Mouse (Mus musculus): ENCODE results near the gene Tlr3. TPM values are rescaled to one million over a fixed set of nuclear protein-coding genes. Genes with fewer than 3 reads are reported as not detected.
A peak's percentile ranks its signal among the peaks of the same experiment; 100 is the strongest.

Tlr3 gene
- 2.0 and 2.4 TPM in 2 replicates for polyA plus RNA-seq (2012; rRNA removed)

DNA sequence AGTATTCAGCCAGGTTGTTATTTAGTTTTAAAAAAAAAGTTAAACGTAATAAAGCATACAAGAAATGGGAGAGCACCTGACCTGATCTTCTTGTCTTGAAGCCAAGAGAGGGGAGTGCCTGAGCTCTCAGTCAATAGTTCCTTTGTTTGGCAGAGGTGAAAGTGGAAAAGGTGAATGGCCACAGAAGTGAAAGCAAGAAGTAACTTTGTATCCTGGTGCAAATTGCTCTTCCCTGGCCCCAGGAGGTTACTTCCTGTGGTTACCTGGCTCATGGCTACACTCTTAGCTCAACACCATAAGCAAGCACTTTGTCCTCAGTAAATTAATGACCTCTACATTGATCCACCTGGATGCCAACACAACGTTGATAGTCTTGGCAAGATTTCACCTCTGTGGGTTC lies at the start of gene Tlr3:
Gene Tlr3, minus strand, starts transcription at position 199 of the 400 bp plus-strand sequence.
- DNase-seq = no peak
- Histone ChIP-seq H3K4me1 (replicated peaks; ENCODE audit: control insufficient read depth, insufficient read depth, low read length) (peaks cover 2% of the 10 kb centered on the region; the same call in 1 of the 2 replicates), H3K36me3 (ENCODE audit: control insufficient read depth, insufficient read depth, low read length) (no peaks in the 10 kb centered on the region), H3K27ac (ENCODE audit: control insufficient read depth, insufficient read depth, low read length) (peak within 1 kb of the TSS; percentile 15; the same call in 1 of the 2 replicates), H3K4me3 (ENCODE audit: control insufficient read depth, insufficient read depth, low read length) (peak within 1 kb of the TSS; percentile 38), H3K27me3 (ENCODE audit: control insufficient read depth, insufficient read depth, low read length) (no peaks in the 10 kb centered on the region)
- WGBS = 67% methylated on average over 2 of the region's 2 CpGs
- TF ChIP-seq POLR2A (IDR thresholded peaks at IDR 0.05; ENCODE audit: control insufficient read depth, extremely low read depth, insufficient read depth, low read length, poor library complexity) (no peak), CTCF (IDR thresholded peaks at IDR 0.05; ENCODE audit: borderline replicate concordance, control insufficient read depth, extremely low read depth, insufficient read depth, low read length, poor library complexity) (no peak)

DNA sequence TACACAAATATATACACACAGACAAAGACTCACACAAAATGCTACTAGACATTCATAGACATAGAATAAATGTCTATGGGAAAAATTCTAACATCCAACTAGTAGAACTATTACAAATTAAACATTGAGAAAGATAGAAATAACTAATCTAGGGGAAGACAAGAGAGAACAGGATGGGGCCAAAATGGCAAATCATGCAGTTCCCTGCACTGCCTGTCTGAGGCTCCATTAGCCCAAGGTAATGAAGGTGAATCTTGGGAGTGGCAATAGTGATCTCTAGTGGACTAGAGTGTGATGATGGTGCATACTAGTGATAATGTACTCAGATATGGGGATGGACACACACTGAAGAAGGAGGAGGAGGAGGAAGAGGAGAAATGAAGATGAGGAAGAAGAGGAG lies 47.0 kb upstream of the Tlr3 start:
- no peaks in the 10 kb centered on the region for H3K27me3 ChIP-seq (ENCODE audit: control insufficient read depth, insufficient read depth, low read length)
- H3K4me3 ChIP-seq (ENCODE audit: control insufficient read depth, insufficient read depth, low read length) = no peak overlapping the region
- H3K27ac ChIP-seq (ENCODE audit: control insufficient read depth, insufficient read depth, low read length) = no peak overlapping the region
- no peaks in the 10 kb centered on the region for H3K4me1 ChIP-seq (replicated peaks; ENCODE audit: control insufficient read depth, insufficient read depth, low read length)
- TF ChIP-seq POLR2A (IDR thresholded peaks at IDR 0.05; ENCODE audit: control insufficient read depth, extremely low read depth, insufficient read depth, low read length, poor library complexity) (no peak), CTCF (IDR thresholded peaks at IDR 0.05; ENCODE audit: borderline replicate concordance, control insufficient read depth, extremely low read depth, insufficient read depth, low read length, poor library complexity) (no peak)
- no peaks in the 10 kb centered on the region for H3K36me3 ChIP-seq (ENCODE audit: control insufficient read depth, insufficient read depth, low read length)
- DNase-seq = no peak

DNA sequence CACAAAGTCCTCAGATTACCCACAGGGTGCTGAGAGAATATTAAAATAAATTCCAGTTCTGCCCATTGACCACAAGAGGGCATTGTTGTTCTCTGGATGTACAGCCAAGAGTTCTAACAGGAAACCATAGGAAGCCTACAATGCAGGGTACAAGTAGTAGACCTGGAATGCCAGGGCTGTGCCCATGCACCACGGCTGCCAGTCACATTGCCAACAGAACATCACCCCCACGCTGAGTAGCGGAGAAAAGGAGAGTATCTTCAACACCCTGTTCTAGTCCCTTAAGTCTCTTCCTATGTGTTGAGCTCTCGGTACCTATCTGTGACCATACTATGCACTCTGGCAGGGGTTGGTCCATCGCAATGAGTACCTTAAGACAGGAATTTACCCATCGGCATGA lies 43.5 kb upstream of the Tlr3 start:
- 66% methylated on average over 6 of the region's 6 CpGs for WGBS
- no peaks in the 10 kb centered on the region for H3K27me3 ChIP-seq (ENCODE audit: control insufficient read depth, insufficient read depth, low read length)
- no peak overlapping the region for H3K27ac ChIP-seq (ENCODE audit: control insufficient read depth, insufficient read depth, low read length)
- TF ChIP-seq POLR2A (IDR thresholded peaks at IDR 0.05; ENCODE audit: control insufficient read depth, extremely low read depth, insufficient read depth, low read length, poor library complexity) = no peak
- no peak for TF ChIP-seq CTCF (IDR thresholded peaks at IDR 0.05; ENCODE audit: borderline replicate concordance, control insufficient read depth, extremely low read depth, insufficient read depth, low read length, poor library complexity)
- H3K4me3 ChIP-seq (ENCODE audit: control insufficient read depth, insufficient read depth, low read length) = no peak overlapping the region
- no peaks in the 10 kb centered on the region for H3K36me3 ChIP-seq (ENCODE audit: control insufficient read depth, insufficient read depth, low read length)
- H3K4me1 ChIP-seq (replicated peaks; ENCODE audit: control insufficient read depth, insufficient read depth, low read length) = no peaks in the 10 kb centered on the region
- peak; percentile 2 for DNase-seq

DNA sequence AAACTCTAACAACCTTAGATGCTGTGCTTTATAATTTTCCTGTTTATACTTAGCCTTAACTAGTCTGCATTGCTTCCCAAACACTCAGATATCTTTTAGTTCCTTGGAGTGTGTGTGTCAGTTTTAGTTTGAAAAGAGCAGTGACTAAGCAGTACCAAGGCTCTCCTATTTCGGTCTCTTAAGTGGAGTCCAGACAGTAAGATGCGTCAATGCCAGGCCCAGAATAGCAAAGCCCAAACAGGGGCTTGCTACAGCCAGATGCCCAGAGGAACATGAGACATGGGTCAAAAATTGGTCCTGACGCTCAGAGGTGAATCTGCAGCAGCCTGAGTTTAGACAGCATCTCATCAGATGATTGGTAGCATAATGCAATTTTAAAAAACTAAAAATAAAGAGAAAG lies 41.2 kb upstream of the Tlr3 start:
- H3K4me1 ChIP-seq (replicated peaks; ENCODE audit: control insufficient read depth, insufficient read depth, low read length) = no peaks in the 10 kb centered on the region
- H3K27ac ChIP-seq (ENCODE audit: control insufficient read depth, insufficient read depth, low read length) = no peak overlapping the region
- no peaks in the 10 kb centered on the region for H3K27me3 ChIP-seq (ENCODE audit: control insufficient read depth, insufficient read depth, low read length)
- H3K4me3 ChIP-seq (ENCODE audit: control insufficient read depth, insufficient read depth, low read length) = no peak overlapping the region
- WGBS = 75% methylated on average over 3 of the region's 3 CpGs
- H3K36me3 ChIP-seq (ENCODE audit: control insufficient read depth, insufficient read depth, low read length) = no peaks in the 10 kb centered on the region
- no peak for DNase-seq
- TF ChIP-seq POLR2A (IDR thresholded peaks at IDR 0.05; ENCODE audit: control insufficient read depth, extremely low read depth, insufficient read depth, low read length, poor library complexity) = no peak
- no peak for TF ChIP-seq CTCF (IDR thresholded peaks at IDR 0.05; ENCODE audit: borderline replicate concordance, control insufficient read depth, extremely low read depth, insufficient read depth, low read length, poor library complexity)

DNA sequence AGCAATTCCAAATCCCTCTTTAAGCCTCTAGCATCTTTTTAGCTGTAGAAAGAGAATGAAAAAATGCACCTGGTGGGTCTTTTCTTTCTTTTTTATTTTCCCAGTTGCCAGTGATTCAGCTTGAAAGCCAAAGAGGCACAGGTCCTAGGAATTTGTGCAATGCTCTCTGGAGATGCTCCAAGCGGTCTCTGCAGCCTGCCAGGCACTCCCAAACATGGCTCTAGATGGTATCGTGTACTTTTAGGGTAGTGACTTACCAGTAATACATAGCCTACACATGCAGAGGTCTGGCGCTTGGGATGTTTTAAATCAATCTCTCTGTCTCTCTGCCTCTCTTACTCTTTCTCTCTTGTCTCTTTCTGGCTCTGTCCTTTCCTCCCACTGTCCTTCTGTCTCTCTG lies 38.0 kb upstream of the Tlr3 start:
- WGBS = 83% methylated on average over 3 of the region's 3 CpGs
- H3K27me3 ChIP-seq (ENCODE audit: control insufficient read depth, insufficient read depth, low read length) = no peaks in the 10 kb centered on the region
- TF ChIP-seq CTCF (IDR thresholded peaks at IDR 0.05; ENCODE audit: borderline replicate concordance, control insufficient read depth, extremely low read depth, insufficient read depth, low read length, poor library complexity) (no peak), POLR2A (IDR thresholded peaks at IDR 0.05; ENCODE audit: control insufficient read depth, extremely low read depth, insufficient read depth, low read length, poor library complexity) (no peak)
- H3K4me3 ChIP-seq (ENCODE audit: control insufficient read depth, insufficient read depth, low read length) = no peak overlapping the region
- DNase-seq = no peak
- H3K36me3 ChIP-seq (ENCODE audit: control insufficient read depth, insufficient read depth, low read length) = no peaks in the 10 kb centered on the region
- H3K4me1 ChIP-seq (replicated peaks; ENCODE audit: control insufficient read depth, insufficient read depth, low read length) = no peaks in the 10 kb centered on the region
- no peak overlapping the region for H3K27ac ChIP-seq (ENCODE audit: control insufficient read depth, insufficient read depth, low read length)

DNA sequence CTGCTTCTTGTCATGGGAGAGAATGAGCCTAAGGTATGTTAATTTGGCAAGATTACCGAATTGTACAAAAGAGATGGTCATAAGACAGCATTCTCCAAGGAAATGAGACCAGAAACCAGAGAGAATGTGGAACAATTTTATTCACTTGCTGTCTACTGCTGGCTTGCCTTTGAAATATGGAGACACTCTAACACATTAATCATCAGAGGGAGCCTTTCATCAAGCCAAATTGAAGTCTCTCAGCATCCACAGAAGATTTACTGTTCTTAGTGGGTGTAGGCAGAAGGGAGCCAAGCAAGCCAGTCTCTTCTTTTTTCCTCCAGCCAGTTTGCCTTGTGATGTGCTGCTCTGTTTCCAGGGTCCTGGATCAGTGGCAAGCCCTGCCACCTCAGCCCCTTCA lies 37.4 kb upstream of the Tlr3 start:
- Histone ChIP-seq H3K27me3 (ENCODE audit: control insufficient read depth, insufficient read depth, low read length) (no peaks in the 10 kb centered on the region), H3K4me3 (ENCODE audit: control insufficient read depth, insufficient read depth, low read length) (no peak overlapping the region), H3K36me3 (ENCODE audit: control insufficient read depth, insufficient read depth, low read length) (no peaks in the 10 kb centered on the region), H3K27ac (ENCODE audit: control insufficient read depth, insufficient read depth, low read length) (no peak overlapping the region), H3K4me1 (replicated peaks; ENCODE audit: control insufficient read depth, insufficient read depth, low read length) (no peaks in the 10 kb centered on the region)
- 80% methylated on average over 1 of the region's 1 CpGs for WGBS
- no peak for TF ChIP-seq CTCF (IDR thresholded peaks at IDR 0.05; ENCODE audit: borderline replicate concordance, control insufficient read depth, extremely low read depth, insufficient read depth, low read length, poor library complexity)
- TF ChIP-seq POLR2A (IDR thresholded peaks at IDR 0.05; ENCODE audit: control insufficient read depth, extremely low read depth, insufficient read depth, low read length, poor library complexity) = no peak
- no peak for DNase-seq

DNA sequence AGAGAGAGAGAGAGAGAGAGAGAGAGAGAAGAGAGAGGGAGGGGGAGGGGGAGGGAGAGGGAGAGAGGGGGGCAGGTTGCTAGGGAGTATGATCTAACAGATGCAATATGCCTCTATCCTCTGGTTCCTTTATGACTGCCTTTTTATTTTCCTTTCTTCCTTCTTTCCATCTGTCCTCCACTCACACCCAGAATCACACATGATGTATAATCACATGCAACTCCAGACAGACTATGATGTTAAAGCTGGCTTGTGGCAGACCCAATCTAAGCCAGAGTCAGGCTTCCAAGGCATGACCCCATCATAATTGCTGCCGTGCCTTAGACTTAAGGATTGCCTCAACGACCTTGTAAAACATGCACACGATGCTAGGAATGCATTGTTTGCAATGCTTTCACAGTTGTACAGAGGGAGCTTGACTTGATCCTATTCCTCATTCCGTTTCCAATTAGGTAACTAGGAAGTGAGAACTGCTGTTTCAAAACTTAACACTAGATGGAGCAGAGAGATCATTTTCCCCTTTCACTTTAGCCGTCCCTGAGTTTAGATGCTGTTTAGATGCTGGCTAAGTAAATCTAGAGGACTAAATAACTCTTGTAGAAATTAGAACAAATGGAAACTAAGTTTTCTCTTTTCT lies 28.1 kb upstream of the Tlr3 start:
- Histone ChIP-seq H3K27ac (ENCODE audit: control insufficient read depth, insufficient read depth, low read length) (no peak overlapping the region), H3K4me3 (ENCODE audit: control insufficient read depth, insufficient read depth, low read length) (no peak overlapping the region), H3K36me3 (ENCODE audit: control insufficient read depth, insufficient read depth, low read length) (no peaks in the 10 kb centered on the region), H3K4me1 (replicated peaks; ENCODE audit: control insufficient read depth, insufficient read depth, low read length) (no peaks in the 10 kb centered on the region), H3K27me3 (ENCODE audit: control insufficient read depth, insufficient read depth, low read length) (no peaks in the 10 kb centered on the region)
- 9% methylated on average over 5 of the region's 5 CpGs for WGBS
- TF ChIP-seq POLR2A (IDR thresholded peaks at IDR 0.05; ENCODE audit: control insufficient read depth, extremely low read depth, insufficient read depth, low read length, poor library complexity) (no peak), CTCF (IDR thresholded peaks at IDR 0.05; ENCODE audit: borderline replicate concordance, control insufficient read depth, extremely low read depth, insufficient read depth, low read length, poor library complexity) (no peak)
- DNase-seq = no peak
